Mouse (Mus musculus): ENCODE measurements around the gene Olfr76.

GRCm38 (mm10) chr19:12104541-12104940 is 18.5 kb downstream of the Olfr76 start:
- no peak for TF ChIP-seq POLR2A (IDR thresholded peaks at IDR 0.05; ENCODE audit: insufficient read depth, low read length)
- TF ChIP-seq CTCF (IDR thresholded peaks at IDR 0.05; ENCODE audit: low read depth, low read length): no peak
